Mouse (Mus musculus) lung, embryonic 15.5 days (tissue): ENCODE measurements at regions not wholly inside any gene's neighbourhood (a gene's known extent, or its start where the extent isn't known, plus 50 kb on each side); places are given as distances from the start of the nearest gene placed in this dataset.

Experiments used
- ATAC-seq: fragments of 200-750 bp; cut with Nextera tagmentation; 2 replicates; pipeline ENCODE4 v1.8.0; 2017; ENCODE audit warnings: moderate number of reproducible peaks, borderline replicate concordance; ENCODE audit not compliant: low FRiP score, low TSS enrichment; ENCODE audit errors: extremely low read depth
- H3K27ac ChIP-seq: fragments of 300-500 bp; sonication (generic); 2 replicates; pipeline ENCODE4 v1.5.1; 2015; ENCODE audit warnings: moderate library complexity, mild to moderate bottlenecking, inconsistent platforms
- H3K27me3 ChIP-seq: fragments of 300-500 bp; sonication (generic); 2 replicates; pipeline ENCODE4 v1.6.1; 2015; ENCODE audit warnings: inconsistent platforms
- H3K36me3 ChIP-seq: fragments of 300-500 bp; sonication (generic); 2 replicates; pipeline ENCODE4 v1.6.1; 2015; ENCODE audit warnings: inconsistent platforms
- H3K4me1 ChIP-seq: fragments of 300-500 bp; sonication (generic); 2 replicates; pipeline ENCODE4 v1.6.1; 2015; ENCODE audit warnings: inconsistent platforms
- H3K4me2 ChIP-seq: fragments of 300-500 bp; sonication (generic); 2 replicates; pipeline ENCODE4 v1.6.1; 2015; ENCODE audit warnings: inconsistent platforms, mild to moderate bottlenecking, moderate library complexity
- H3K4me3 ChIP-seq: fragments of 300-500 bp; sonication (generic); 2 replicates; pipeline ENCODE4 v1.5.1; 2015; ENCODE audit warnings: mild to moderate bottlenecking, inconsistent platforms
- H3K9ac ChIP-seq: fragments of 300-500 bp; sonication (generic); 2 replicates; pipeline ENCODE4 v1.6.1; 2015; ENCODE audit warnings: inconsistent platforms
- H3K9me3 ChIP-seq: fragments of 300-500 bp; sonication (generic); 2 replicates; pipeline ENCODE4 v1.6.1; 2016; ENCODE audit warnings: inconsistent platforms
- WGBS: fragments of 180-500 bp; shearing (Covaris S2); methylation state at CpG from one replicate; pipeline ENCODE4 v1.1.7; 2015; 5-methylcytosine and 5-hydroxymethylcytosine counted together

GRCm38 (mm10) chr15:60618801-60619200 is 234.8 kb downstream of the Fam84b start:
- ATAC-seq = 0 out of 2 replicates have a peak, but pooled peaks have one; percentile 57
- Histone ChIP-seq H3K4me1 (peaks cover 5% of the 10 kb centered on the region), H3K9me3 (no peaks in the 10 kb centered on the region), H3K27ac (no peak overlapping the region), H3K36me3 (no peaks in the 10 kb centered on the region), H3K27me3 (no peaks in the 10 kb centered on the region), H3K9ac (no peak overlapping the region), H3K4me2 (no peak overlapping the region), H3K4me3 (no peak overlapping the region)
- 46% methylated on average over 2 of the region's 2 CpGs for WGBS

DNA sequence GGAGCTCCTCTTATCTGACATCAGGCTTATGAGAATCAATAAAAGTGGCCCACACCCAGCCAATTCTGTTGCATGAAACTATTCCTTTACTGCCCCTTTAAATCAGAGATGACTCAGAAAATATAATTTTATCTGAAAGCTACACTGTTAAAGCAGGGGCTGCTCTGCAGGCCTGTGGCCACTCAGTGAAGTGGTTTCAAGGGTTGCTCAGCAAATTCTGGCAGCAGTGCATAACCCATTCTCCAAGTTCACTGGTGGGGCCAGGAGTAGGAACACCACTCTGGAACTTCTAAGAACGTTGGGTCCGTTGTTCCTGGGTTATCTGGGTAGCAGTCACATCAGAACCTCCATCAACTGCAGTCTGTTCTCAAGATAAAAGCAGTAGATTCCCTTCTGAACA is 236.2 kb downstream of the Fam84b start:
- H3K36me3 ChIP-seq = no peaks in the 10 kb centered on the region
- no peak overlapping the region for H3K27ac ChIP-seq
- H3K4me3 ChIP-seq = no peak overlapping the region
- no peak overlapping the region for H3K4me2 ChIP-seq
- H3K27me3 ChIP-seq = no peaks in the 10 kb centered on the region
- H3K9me3 ChIP-seq = no peaks in the 10 kb centered on the region
- WGBS = 29% methylated on average over 2 of the region's 2 CpGs
- no peak overlapping the region for H3K9ac ChIP-seq
- ATAC-seq = no peak
- peaks cover 5% of the 10 kb centered on the region for H3K4me1 ChIP-seq

GRCm38 (mm10) chr15:60601885-60602284 is 251.7 kb downstream of the Fam84b start:
- Histone ChIP-seq H3K4me2 (no peak overlapping the region), H3K9me3 (no peaks in the 10 kb centered on the region), H3K4me3 (no peak overlapping the region), H3K27me3 (no peaks in the 10 kb centered on the region), H3K27ac (no peak overlapping the region), H3K4me1 (no peaks in the 10 kb centered on the region), H3K36me3 (no peaks in the 10 kb centered on the region), H3K9ac (no peak overlapping the region)
- no peak for ATAC-seq

DNA sequence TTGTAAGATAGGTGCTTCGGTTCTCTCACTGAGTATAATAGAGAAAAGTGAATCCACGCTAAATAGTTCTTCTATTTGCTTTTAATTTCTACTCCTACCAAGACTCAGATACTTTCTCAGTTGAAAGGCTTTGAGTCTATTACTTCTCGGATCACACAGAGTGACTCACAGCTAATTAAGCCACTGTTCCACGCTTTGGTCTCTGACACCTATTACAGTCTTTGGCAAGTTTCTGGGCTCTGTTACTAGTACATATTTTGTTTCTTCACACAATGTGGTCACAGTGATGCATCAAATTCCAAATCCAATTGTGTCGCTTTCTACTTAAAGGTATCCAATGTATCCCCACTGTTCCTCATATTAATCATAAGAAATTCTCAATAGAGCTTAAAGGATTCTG is 276.5 kb downstream of the Fam84b start:
- Histone ChIP-seq H3K36me3 (no peaks in the 10 kb centered on the region), H3K9me3 (no peaks in the 10 kb centered on the region), H3K9ac (no peak overlapping the region), H3K27ac (no peak overlapping the region), H3K4me3 (no peak overlapping the region), H3K4me2 (no peak overlapping the region), H3K4me1 (no peaks in the 10 kb centered on the region), H3K27me3 (no peaks in the 10 kb centered on the region)
- 84% methylated on average over 5 of the region's 5 CpGs for WGBS
- ATAC-seq = no peak

DNA sequence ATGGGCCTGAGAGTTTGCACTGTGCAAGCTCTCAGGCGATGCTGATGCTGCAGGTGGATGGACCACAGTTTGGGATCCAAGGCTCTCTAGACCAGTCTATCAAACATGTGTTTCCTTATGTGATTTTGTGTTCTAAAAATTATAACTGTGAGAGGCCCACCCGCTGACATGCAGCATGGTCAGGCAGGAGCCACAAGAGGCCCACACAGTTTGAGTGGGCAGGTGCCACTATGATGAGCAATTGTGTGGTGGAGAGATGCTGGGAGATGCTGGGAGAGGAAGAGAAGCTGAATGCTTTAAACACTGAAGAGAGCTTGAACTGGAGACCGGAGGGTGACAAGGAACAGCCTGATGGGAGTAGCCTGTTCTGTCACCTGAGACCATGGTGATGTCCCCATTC is 287.3 kb downstream of the Fam84b start:
- no peak overlapping the region for H3K4me2 ChIP-seq
- H3K9ac ChIP-seq = no peak overlapping the region
- H3K36me3 ChIP-seq = no peaks in the 10 kb centered on the region
- WGBS = 84% methylated on average over 3 of the region's 3 CpGs
- H3K4me1 ChIP-seq = no peaks in the 10 kb centered on the region
- H3K4me3 ChIP-seq = no peak overlapping the region
- H3K27me3 ChIP-seq = no peaks in the 10 kb centered on the region
- no peak overlapping the region for H3K27ac ChIP-seq
- H3K9me3 ChIP-seq = no peaks in the 10 kb centered on the region
- ATAC-seq = no peak

GRCm38 (mm10) chr15:60565017-60565416 is 288.6 kb downstream of the Fam84b start:
- Histone ChIP-seq H3K4me1 (no peaks in the 10 kb centered on the region), H3K9me3 (no peaks in the 10 kb centered on the region), H3K27ac (no peak overlapping the region), H3K4me3 (no peak overlapping the region), H3K9ac (no peak overlapping the region), H3K27me3 (no peaks in the 10 kb centered on the region), H3K36me3 (no peaks in the 10 kb centered on the region), H3K4me2 (no peak overlapping the region)
- WGBS = 22% methylated on average over 2 of the region's 2 CpGs
- ATAC-seq = no peak

DNA sequence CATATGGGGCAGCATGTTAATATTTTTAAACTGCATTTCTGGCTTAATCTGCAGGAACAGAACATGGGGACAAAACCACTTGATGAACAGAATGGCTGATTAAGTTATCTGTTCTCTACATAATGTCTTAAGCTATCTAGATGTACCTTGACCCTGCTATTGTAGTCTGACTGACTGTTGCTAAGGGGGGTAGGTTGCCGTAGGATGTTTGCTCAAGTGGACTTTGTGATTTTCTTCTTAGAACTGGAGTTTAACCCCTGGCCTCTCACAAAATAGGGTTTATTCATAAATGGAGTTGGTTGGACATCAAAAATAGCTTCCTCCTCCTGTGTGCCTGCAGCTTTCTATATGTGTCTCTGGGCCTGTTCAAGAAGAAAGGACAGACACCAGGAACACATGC is 292.9 kb downstream of the Fam84b start:
- H3K4me1 ChIP-seq = no peaks in the 10 kb centered on the region
- no peak overlapping the region for H3K4me2 ChIP-seq
- 78% methylated on average over 1 of the region's 1 CpGs for WGBS
- no peaks in the 10 kb centered on the region for H3K27me3 ChIP-seq
- no peak overlapping the region for H3K4me3 ChIP-seq
- H3K9ac ChIP-seq = no peak overlapping the region
- H3K27ac ChIP-seq = no peak overlapping the region
- no peaks in the 10 kb centered on the region for H3K36me3 ChIP-seq
- H3K9me3 ChIP-seq = no peaks in the 10 kb centered on the region
- no peak for ATAC-seq

DNA sequence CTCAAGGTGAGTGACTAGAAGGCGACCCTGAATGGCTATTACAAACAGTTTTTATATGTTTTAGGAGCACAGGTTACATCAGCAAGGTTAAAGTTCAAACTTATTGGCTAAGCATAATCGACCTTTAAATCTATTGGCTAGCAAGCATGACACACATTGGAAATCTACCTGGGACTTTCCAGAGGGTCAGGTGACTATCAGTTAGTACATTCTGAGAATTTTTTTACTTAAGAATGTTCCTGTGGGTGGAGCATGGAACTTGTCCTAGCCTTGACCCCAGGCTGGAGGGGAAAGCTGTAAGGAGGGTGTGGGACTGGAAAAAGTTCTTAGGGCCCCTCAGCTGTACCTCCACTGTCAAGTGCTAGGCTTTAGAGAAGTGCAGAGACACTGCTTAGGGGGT is 297.9 kb downstream of the Fam84b start:
- H3K27me3 ChIP-seq = no peaks in the 10 kb centered on the region
- H3K27ac ChIP-seq = no peak overlapping the region
- H3K4me1 ChIP-seq = no peaks in the 10 kb centered on the region
- no peaks in the 10 kb centered on the region for H3K36me3 ChIP-seq
- no peak overlapping the region for H3K4me3 ChIP-seq
- ATAC-seq = no peak
- no peak overlapping the region for H3K4me2 ChIP-seq
- 80% methylated on average over 2 of the region's 2 CpGs for WGBS
- H3K9me3 ChIP-seq = no peaks in the 10 kb centered on the region
- H3K9ac ChIP-seq = no peak overlapping the region

GRCm38 (mm10) chr15:60554587-60554986 is 299.0 kb downstream of the Fam84b start:
- Histone ChIP-seq H3K4me2 (no peak overlapping the region), H3K4me1 (no peaks in the 10 kb centered on the region), H3K27ac (no peak overlapping the region), H3K27me3 (no peaks in the 10 kb centered on the region), H3K9me3 (no peaks in the 10 kb centered on the region), H3K36me3 (no peaks in the 10 kb centered on the region), H3K9ac (no peak overlapping the region), H3K4me3 (no peak overlapping the region)
- no peak for ATAC-seq
- 9% methylated on average over 1 of the region's 1 CpGs for WGBS

DNA sequence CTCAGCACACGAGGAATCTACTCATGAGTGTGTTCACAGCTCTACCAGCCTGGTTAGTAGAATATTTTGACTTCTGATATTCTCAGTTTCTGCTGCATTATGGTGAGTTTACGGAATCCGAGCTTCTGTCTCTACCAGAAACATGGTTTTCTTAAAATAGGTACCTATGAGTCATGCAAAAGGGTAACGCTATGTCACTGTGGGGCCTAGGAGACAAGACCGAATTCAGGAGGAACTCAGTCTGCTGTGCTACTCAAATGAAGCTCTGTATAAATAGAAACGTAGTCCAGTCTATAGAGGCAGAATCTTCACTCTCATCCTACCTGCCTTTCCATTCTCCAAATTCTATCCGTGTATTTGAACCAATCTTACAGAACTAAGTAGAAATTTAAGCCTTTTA is 305.5 kb downstream of the Fam84b start:
- Histone ChIP-seq H3K4me1 (no peaks in the 10 kb centered on the region), H3K36me3 (no peaks in the 10 kb centered on the region), H3K4me2 (no peak overlapping the region), H3K9me3 (no peaks in the 10 kb centered on the region), H3K9ac (no peak overlapping the region), H3K27me3 (no peaks in the 10 kb centered on the region), H3K4me3 (no peak overlapping the region), H3K27ac (no peak overlapping the region)
- WGBS = 88% methylated on average over 7 of the region's 7 CpGs
- ATAC-seq = no peak

- 69% methylated on average over 4 of the region's 4 CpGs for WGBS
- no peak overlapping the region for H3K4me3 ChIP-seq
- H3K9me3 ChIP-seq = no peaks in the 10 kb centered on the region
- H3K36me3 ChIP-seq = no peaks in the 10 kb centered on the region
- H3K27me3 ChIP-seq = no peaks in the 10 kb centered on the region
- ATAC-seq = no peak
- H3K4me2 ChIP-seq = no peak overlapping the region
- no peaks in the 10 kb centered on the region for H3K4me1 ChIP-seq
- no peak overlapping the region for H3K27ac ChIP-seq
- H3K9ac ChIP-seq = no peak overlapping the region
Measured at GRCm38 (mm10) chr15:60537191-60537590, 316.4 kb downstream of the Fam84b start.

DNA sequence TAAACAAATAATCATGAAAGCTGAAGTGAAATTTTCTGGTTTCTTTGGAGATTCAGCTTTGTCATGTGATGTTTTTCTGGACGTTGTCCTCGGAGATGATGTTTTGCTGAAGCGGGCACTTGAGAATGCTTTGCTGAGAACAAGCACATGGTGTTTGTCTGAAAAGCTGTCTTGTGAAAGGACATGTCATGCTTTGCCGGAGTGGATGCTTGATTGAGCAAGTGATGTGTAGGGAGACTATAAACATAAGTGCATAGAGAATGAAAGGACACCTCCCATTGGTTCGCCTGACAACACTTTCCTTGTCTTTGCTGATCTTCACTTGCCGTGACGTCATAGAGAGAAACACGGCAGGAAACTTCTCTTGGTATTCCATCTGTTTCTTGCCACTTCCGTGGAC is 318.9 kb downstream of the Fam84b start:
- Histone ChIP-seq H3K36me3 (no peaks in the 10 kb centered on the region), H3K9ac (no peak overlapping the region), H3K4me2 (peak overlapping the region; percentile 14; the same call in 1 of the 2 replicates), H3K4me1 (no peaks in the 10 kb centered on the region), H3K4me3 (no peak overlapping the region), H3K27ac (no peak overlapping the region), H3K27me3 (no peaks in the 10 kb centered on the region), H3K9me3 (no peaks in the 10 kb centered on the region)
- peak; percentile 79; the same call in 1 of the 2 replicates for ATAC-seq
- WGBS = 45% methylated on average over 9 of the region's 9 CpGs

DNA sequence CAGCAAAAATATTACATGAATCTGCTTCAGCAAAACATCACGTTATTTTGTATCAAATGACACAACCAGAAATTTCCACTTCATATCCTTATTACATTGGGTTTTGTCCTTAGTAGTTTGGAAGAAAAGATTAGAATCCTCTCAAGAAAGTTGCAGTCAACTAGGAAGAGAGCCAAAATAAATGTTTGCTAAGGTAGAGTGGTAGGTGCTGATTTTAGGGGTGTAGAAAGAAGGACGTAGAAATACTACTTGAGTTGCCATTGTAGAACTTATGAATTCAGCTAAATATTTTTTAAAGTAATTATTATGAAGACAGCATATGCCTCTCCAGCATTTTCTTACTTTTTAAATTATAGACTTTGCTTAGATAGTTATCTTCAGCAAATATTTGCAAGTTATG is 336.8 kb downstream of the Fam84b start:
- ATAC-seq = 0 out of 2 replicates have a peak, but pooled peaks have one; percentile 19
- 59% methylated on average over 2 of the region's 2 CpGs for WGBS
- H3K36me3 ChIP-seq = no peaks in the 10 kb centered on the region
- no peaks in the 10 kb centered on the region for H3K9me3 ChIP-seq
- no peak overlapping the region for H3K4me3 ChIP-seq
- H3K27ac ChIP-seq = 0 out of 2 replicates have a peak overlapping the region, but pooled peaks have one; percentile 27
- no peak overlapping the region for H3K9ac ChIP-seq
- no peak overlapping the region for H3K4me2 ChIP-seq
- H3K27me3 ChIP-seq = no peaks in the 10 kb centered on the region
- no peaks in the 10 kb centered on the region for H3K4me1 ChIP-seq
